ENCODE assay signal across 29 mouse cellular contexts in the genomic region with DNA sequence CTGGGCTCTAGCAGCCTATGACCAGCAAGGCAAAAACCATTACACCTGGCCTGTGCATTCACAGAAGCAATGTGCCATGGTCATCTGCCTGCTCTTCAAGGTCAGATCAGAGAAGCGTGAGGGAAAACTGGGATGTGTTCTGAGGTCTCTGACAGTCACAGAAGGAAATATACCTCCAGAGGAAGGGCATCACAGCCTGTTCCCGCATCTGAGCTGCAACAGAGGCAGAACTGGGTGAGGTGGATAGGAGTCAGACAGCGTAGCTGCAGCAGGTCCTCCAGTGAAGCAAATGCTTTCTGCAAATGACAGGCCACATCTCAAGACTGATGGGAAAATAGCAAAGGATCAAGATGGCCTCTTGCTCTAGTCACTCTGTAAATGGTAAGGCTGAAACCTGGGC. TPM values are rescaled to one million over a fixed set of nuclear protein-coding genes. Genes with fewer than 3 reads are reported as not detected.
"Had no signal": no experiment of that assay in that cellular context is flagged by ENCODE, and none has a peak within 500 bp of the region (broad histone marks: within the 10 kb centered on the region; RNA-seq: fewer than 3 reads in every experiment).

No protein-coding gene starts in this region.

- H3K9me3 ChIP-seq: limb, embryonic 10.5 days; limb, embryonic 13.5 days; liver, embryonic 12.5 days; liver, embryonic 15.5 days; lung, embryonic 15.5 days; megakaryocyte, embryonic 14.5 days; midbrain, embryonic 10.5 days; midbrain, embryonic 13.5 days; neural tube, embryonic 13.5 days had no signal

- DNase-seq: kidney, adult 18-20 months; kidney, adult 9 months; kidney, postnatal 14 days; kidney, postnatal 4 days; layer of hippocampus, adult 9-11 months; liver; lung, adult 18-20 months; lung, postnatal 10 days; lung, postnatal 36 days; retina, postnatal 1 day; right cerebral cortex, postnatal 25 days had no signal

- H3K4me2 ChIP-seq: limb, embryonic 13.5 days; liver, embryonic 12.5 days; liver, embryonic 15.5 days; lung, embryonic 15.5 days; midbrain, embryonic 13.5 days; neural tube, embryonic 13.5 days had no signal

- H3K4me3 ChIP-seq: layer of hippocampus, adult 2 months; limb, embryonic 10.5 days; limb, embryonic 13.5 days; liver, embryonic 12.5 days; liver, embryonic 15.5 days; lung, embryonic 15.5 days; megakaryocyte, embryonic 14.5 days; midbrain, embryonic 10.5 days; midbrain, embryonic 13.5 days; myocyte; neural tube, embryonic 13.5 days had no signal

- H3K27me3 ChIP-seq: limb, embryonic 13.5 days; liver, embryonic 12.5 days; liver, embryonic 15.5 days; lung, embryonic 15.5 days; midbrain, embryonic 13.5 days; neural tube, embryonic 13.5 days had no signal

- H3K36me3 ChIP-seq: limb, embryonic 10.5 days; limb, embryonic 13.5 days; liver, embryonic 12.5 days; liver, embryonic 15.5 days; lung, embryonic 15.5 days; midbrain, embryonic 10.5 days; midbrain, embryonic 13.5 days; neural tube, embryonic 13.5 days had no signal

- ATAC-seq: liver, embryonic 12.5 days; midbrain, embryonic 13.5 days; midbrain, embryonic 16.5 days had no signal

- H3K27ac ChIP-seq: layer of hippocampus, adult 2 months; limb, embryonic 10.5 days; limb, embryonic 13.5 days; liver, embryonic 12.5 days; liver, embryonic 15.5 days; lung, embryonic 15.5 days; midbrain, embryonic 10.5 days; midbrain, embryonic 13.5 days; neural tube, embryonic 13.5 days; stomach, postnatal 0 days had no signal

- H3K4me1 ChIP-seq: limb, embryonic 10.5 days; limb, embryonic 13.5 days; liver, embryonic 12.5 days; liver, embryonic 15.5 days; lung, embryonic 15.5 days; megakaryocyte, embryonic 14.5 days; midbrain, embryonic 10.5 days; midbrain, embryonic 13.5 days; neural tube, embryonic 13.5 days had no signal

- H3K9ac ChIP-seq: limb, embryonic 13.5 days; liver, embryonic 12.5 days; liver, embryonic 15.5 days; lung, embryonic 15.5 days; midbrain, embryonic 13.5 days; neural tube, embryonic 13.5 days had no signal

RNA-seq across cellular contexts. Expression of a gene that starts 16.4 kb away (rescaled TPM):
- total RNA-seq: layer of hippocampus, adult 2 months; layer of hippocampus, postnatal 25 days; left cerebral cortex, adult 18-20 months; left cerebral cortex, postnatal 25 days had no signal
- polyA plus RNA-seq: limb, embryonic 13.5 days; liver, embryonic 12.5 days; liver, embryonic 15.5 days; midbrain, embryonic 13.5 days; midbrain, embryonic 16.5 days; myocyte; neural tube, embryonic 13.5 days; stomach, postnatal 0 days had no signal

RNA-seq across cellular contexts. Expression of a gene that starts 16.9 kb away (rescaled TPM):
- total RNA-seq: monocyte, adult 5-6 weeks; neutrophil, adult 5-6 weeks had no signal
- polyA plus RNA-seq: midbrain, embryonic 13.5 days had no signal

RNA-seq across cellular contexts. Expression of a gene that starts 34.3 kb away (rescaled TPM):
- total RNA-seq: layer of hippocampus, adult 2 months; layer of hippocampus, postnatal 25 days; left cerebral cortex, adult 18-20 months; left cerebral cortex, postnatal 25 days had no signal
- polyA plus RNA-seq: limb, embryonic 10.5 days; limb, embryonic 13.5 days; liver, embryonic 12.5 days; liver, embryonic 15.5 days; midbrain, embryonic 10.5 days; midbrain, embryonic 13.5 days; midbrain, embryonic 16.5 days; myocyte; neural tube, embryonic 13.5 days; stomach, postnatal 0 days had no signal
